Mouse (Mus musculus) urinary bladder, adult 2 months (tissue): ENCODE results near the gene Zdbf2. TPM values are rescaled to one million over a fixed set of nuclear protein-coding genes. Genes with fewer than 3 reads are reported as not detected.
"Not testable (repeated sequence)": the region's sequence is repeated elsewhere in the genome, so short reads cannot be mapped to it uniquely, and the experiment has no call there.

ENCODE experiments used
- DNase-seq: peaks from one replicate; pipeline ENCODE4 v3.0.0; 2022; ENCODE audit warnings: low spot score
- polyA plus RNA-seq: library from polyadenylated mRNA; depleted of rRNA; stranded (reverse); fragments of >200 nt; gene quantifications from 2 replicates; pipeline ENCODE4 v1.2.3, GENCODE M21; 2012; rRNA removed

Zdbf2 gene
- polyA plus RNA-seq, 1 experiment, result 0.23 TPM

GRCm38 (mm10) chr1:63263671-63264070 is 9.4 kb upstream of the Zdbf2 start:
- no peak for DNase-seq

GRCm38 (mm10) chr1:63265461-63265860 is 7.6 kb upstream of the Zdbf2 start:
- DNase-seq, result no peak

- DNase-seq, result no peak
Observed at GRCm38 (mm10) chr1:63266121-63266520, 6.9 kb upstream of the Zdbf2 start.

- DNase-seq, result no peak
Observed at GRCm38 (mm10) chr1:63266716-63267115, 6.3 kb upstream of the Zdbf2 start.

- DNase-seq, result no peak
Observed at GRCm38 (mm10) chr1:63272125-63272675, 865 bp upstream of the Zdbf2 start.

- DNase-seq, result no peak
Observed at GRCm38 (mm10) chr1:63273339-63273951, 380 bp downstream of the Zdbf2 start.

GRCm38 (mm10) chr1:63274046-63274730 is 1.1 kb downstream of the Zdbf2 start:
- DNase-seq, result no peak

GRCm38 (mm10) chr1:63278106-63278505 is 5.0 kb downstream of the Zdbf2 start:
- DNase-seq, result no peak

- DNase-seq, result no peak
Observed at GRCm38 (mm10) chr1:63293965-63294364, 20.9 kb downstream of the Zdbf2 start.

GRCm38 (mm10) chr1:63309661-63310060 is 36.6 kb downstream of the Zdbf2 start:
- DNase-seq, result no peak

- not testable (repeated sequence) for DNase-seq
Observed at GRCm38 (mm10) chr1:63323565-63324132, 50.6 kb downstream of the Zdbf2 start.

Other genes with a start within 250 kb of the Zdbf2 start
- gene Ino80d, start 158.6 kb upstream of the Zdbf2 start, polyA plus RNA-seq, result 7.6 and 8.4 TPM in 2 replicates
- 954 and 1,046 TPM in 2 replicates for gene Eef1b2, start 96.4 kb upstream of the Zdbf2 start, polyA plus RNA-seq
- 79.8 and 88.5 TPM in 2 replicates for gene Ndufs1, start 96.4 kb upstream of the Zdbf2 start, polyA plus RNA-seq
- gene Gpr1, start 58.7 kb upstream of the Zdbf2 start, polyA plus RNA-seq, result 2.8 and 2.9 TPM in 2 replicates
- gene Adam23, start 172.6 kb downstream of the Zdbf2 start, polyA plus RNA-seq, result 38.1 and 45.9 TPM in 2 replicates